Mouse (Mus musculus) NIH3T3 (cell line): ENCODE data around the gene Nup210l.

Source experiments
- DNase-seq: peaks from one replicate; pipeline ENCODE4 v3.0.0-alpha.2; 2012; ENCODE audit warnings: low read depth

Nup210l gene

DNA sequence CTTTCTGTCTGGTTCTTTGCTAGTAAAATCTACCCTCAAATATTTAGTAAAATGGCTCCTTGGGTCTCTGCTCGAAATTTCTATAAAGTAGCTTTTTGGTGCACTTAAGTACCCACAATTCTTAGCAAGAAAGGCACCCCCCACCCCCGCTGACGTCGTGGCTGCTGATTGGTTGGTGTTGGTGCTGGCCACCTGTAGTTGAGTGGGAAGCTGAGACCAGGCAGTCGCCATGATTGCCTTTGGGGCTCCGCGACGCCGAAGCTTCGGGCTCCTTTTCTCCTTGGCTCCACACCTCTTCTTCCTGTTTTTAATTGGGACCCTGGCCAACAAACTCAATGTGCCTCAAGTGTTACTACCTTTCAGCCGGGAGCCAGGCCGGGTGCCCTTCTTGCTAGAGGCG is at the start of gene Nup210l:
Gene Nup210l (plus strand): TSS at position 195 of the 400 bp plus-strand sequence.
- DNase-seq = no peak

DNA sequence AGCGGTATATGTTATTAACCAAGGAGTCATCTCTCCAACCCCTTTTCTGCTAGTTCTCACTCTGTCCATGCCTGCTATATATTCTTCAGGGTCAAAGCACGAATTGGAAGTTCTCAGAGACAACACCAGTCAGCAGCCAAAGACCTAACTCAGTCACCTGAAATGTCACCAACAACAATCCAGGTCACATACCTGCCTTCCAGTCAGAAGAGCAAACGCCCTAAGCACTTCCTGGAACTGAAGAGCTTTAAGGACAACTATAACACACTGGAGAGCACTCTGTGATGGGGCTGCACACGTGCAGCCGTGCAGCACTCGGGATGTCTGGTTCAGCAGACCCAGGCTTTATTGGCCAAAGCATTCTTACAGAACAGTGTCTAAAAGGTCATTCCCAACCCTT is 42.4 kb upstream of the Nup210l start:
- no peak for DNase-seq

DNA sequence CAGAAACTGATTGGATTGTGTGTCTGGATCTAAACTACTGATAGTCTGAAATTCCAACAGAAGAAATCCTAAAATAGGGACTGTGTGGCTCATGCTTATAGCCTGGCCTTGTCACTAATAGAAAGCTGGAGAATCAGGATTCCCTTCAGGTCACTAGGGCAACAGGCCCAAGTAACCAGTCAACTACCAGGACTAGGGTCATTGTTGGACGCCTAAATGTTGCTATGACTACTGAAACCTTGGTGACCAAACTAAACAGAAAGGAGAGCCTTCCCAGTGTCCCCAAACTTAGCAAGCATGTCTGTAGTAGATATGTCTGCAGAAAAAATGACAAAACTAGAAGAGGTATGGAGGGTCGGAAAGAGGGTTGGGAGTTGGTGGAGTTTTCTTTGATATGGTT is 41.4 kb upstream of the Nup210l start:
- no peak for DNase-seq

DNA sequence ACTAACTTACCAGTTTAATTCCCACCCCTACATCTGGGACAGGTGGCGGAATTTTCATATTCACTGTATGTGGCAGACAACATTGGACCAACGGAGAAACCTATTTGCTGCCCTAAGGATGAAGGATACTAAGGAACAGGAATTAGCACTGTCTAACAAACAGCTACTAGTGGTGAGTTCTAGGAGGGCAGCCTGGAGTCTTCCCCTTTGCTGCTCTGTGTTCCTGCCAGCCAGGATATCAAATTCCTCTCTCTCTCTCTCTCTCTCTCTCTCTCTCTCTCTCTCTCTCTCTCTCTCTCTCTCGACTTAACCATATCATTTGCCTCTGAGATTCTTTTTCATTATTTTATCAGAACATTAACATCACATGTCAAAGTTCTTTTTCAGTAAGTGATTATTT is 39.5 kb upstream of the Nup210l start:
- DNase-seq = no peak

DNA sequence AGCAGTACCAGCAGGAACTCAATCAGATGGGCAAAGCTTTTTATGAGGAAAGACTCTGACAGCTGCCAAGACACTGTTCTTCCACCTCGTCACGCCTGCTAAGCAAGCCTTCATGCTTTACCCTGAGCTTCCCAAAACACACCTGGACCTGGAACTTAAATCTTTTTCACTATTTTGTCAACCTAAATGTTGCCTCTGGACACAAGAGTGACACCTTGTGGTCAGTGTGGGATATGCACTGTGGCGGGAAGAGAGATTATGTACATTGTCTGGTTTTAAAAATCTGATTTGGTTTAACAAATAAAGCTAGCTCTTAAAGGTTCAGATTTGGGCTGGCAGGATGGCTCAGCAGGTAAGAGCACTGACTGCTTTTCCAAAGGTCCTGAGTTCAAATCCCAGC is 38.4 kb upstream of the Nup210l start:
- peak; percentile 83 for DNase-seq

DNA sequence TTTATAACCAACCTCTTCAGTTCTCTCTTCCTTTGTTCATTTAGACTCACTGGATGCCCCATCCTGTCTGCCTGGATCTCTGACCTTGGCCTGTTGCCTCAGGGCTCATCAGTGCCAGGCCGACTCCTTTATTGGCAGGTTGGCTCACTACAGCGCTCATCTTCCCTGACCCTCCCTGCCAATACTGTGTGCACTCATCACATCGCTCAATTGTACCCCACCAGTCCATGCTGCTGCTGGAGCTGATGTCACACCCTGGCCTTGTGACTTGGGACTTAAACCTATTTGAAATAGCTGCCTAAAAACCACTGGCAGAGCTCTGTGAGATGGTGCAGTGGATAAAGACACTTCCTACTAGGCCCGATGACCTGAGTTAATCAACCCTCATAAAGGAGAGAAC is 36.1 kb upstream of the Nup210l start:
- no peak for DNase-seq

DNA sequence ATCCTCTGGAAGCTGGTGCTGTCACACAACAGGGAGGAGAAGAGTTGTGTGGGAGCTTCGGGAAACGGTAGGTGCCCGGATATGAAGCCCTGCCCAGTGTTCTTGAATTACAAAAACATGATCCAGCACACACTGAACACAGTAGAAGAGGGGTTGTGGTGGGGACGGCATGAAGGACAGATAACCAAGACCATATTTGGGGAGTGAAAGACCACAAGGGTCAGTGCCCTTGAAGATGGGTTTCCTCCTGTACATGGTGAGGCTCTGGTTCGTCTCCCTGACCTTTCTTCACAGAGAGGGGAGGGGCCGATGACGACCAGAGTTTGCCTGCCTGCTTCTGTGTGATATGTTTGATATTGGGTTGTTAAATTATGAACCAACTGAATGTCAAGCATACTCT is 34.2 kb upstream of the Nup210l start:
- no peak for DNase-seq

DNA sequence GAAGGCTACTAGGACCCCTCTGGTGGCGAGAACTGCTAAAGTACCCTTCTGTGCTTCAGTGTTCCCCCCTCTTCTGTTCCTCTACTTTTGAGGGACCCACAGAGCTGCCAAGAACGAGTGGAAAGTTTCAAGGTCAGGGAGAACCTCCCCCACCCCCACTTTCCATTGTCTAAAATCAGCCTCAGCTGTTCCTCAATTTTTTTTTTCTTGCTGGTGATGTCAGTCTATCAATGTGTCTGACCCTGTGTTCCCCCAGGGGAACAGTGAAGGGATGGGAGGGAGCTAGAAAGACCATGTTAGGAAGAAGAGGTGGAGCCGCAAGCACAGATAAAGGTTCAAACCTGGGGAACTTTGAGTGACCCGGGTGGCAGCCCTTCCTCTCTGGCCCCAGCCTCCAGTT is 31.6 kb upstream of the Nup210l start, which contains the start of gene Tpm3:
Gene Tpm3 (plus strand): TSS at position 356 of the 400 bp plus-strand sequence.
- no peak for DNase-seq

DNA sequence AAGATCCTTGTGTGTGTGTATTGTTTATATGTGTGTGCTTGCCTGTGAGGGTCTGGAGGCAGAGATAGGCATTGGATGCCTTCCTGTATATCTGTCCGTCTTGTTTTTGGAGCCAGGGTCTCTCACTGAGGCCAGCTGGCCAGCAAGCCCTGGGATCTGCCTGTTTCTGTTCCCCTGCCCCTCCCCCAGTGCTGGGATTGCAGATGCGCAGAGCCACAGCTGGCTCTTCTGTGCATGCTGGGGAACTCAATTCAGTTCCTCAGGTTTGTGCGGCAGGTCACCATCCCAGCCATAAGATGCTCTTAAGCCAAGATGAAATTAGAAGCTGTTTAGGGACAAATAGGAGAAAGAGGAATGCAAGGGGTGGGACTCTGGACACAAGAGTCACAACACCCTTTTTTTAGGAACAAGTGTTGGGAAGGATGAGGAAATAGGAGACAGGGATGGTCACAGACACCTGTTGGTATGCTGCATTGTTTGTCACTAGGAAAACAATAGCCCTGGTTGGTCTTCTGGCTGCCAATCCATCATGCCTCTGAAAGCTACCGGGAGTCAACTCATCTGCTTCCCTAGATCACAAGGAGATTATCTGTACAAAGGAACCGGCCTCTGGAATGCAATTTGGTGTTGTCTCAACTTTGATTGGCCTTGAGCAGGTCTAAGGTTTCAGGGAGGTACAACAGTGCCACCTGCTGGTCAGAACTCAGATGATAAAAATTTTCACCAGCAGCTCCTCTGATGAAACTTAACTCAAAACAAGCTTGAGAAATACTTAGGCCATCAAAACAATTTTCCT is 26.8 kb upstream of the Nup210l start:
- peak; percentile 93 for DNase-seq

DNA sequence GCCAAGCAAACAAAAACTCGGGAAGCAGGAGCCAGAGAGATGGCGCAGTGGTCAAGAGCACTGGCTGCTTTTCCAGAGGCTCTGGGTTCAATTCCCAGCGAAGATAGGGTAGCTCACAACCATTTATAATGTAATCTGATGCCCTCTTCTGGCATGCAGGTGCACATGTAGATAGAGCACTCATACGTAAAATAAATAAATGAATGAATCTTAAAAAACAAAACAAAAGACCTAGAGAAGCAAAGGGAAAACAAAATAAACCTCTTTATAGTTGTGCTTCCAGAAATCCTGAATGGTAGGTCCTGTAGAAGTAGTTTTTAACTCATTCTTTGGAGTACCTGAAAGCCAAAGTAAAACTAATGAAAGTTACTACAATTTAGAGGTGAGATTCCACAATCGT is 25.7 kb upstream of the Nup210l start:
- no peak for DNase-seq

DNA sequence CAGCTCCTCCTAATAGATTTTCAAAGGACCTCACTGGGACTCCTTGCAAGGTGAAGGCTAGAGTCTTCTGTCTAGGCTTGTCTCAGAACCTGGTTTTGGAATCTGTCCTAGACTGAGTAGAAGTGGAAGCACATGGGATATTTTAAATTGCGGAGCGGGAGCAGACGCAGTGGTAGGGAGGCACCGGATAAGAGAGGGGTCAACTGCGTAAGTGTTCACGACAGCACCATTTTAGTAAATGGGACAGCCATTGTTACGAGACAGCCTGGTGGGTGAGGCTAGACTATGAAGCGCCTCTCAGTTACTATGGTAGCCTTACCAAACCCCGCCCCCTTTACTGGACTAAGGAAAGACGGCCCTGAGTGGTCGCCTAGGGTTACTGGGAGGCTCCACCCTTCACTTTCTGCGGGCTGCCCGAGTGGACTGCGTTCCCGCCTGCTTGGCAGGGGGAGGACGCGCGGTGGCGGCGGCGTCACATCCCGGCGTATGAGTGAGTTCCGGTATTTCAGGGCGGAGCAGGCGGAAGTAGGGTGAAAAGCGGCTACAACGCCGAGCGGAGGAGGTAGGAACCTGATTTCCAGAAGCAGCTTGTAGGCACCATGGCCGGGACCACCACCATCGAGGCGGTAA is 24.7 kb upstream of the Nup210l start:
- peak; percentile 98 for DNase-seq

DNA sequence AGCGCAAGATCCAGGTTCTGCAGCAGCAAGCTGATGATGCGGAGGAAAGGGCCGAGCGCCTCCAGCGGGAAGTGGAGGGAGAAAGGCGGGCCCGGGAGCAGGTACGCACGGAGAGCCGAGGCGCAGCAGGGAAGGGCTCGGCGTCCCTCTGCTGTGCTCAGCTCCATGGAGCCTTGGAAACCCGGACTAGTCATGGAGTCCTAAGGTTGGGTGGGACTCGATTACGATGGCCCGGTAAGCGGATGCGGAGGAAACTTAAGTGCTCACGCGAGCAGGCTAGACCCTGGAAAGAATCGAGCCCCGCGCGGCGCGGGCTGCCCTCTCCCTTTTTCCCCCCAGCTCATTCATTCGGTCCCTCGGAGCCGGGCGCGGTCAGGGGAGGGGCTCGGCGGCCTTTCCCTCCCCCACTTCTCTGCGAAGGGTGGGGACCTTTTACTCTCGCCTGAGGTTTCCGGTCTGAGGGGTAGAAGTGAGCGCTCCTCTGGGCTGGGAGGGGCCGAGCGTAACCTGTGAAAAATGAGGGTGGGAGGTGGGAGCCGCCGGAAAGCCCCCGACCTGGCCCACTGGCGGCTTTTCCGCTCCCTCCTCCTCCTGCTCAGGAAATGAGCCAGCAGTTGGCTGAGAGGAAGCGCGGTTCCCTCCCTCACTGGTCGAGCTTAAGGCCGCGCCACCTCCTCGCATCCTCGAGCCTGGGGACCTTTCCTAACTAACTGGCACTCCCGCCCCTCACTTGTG is 24.0 kb upstream of the Nup210l start:
- DNase-seq = peak; percentile 77

DNA sequence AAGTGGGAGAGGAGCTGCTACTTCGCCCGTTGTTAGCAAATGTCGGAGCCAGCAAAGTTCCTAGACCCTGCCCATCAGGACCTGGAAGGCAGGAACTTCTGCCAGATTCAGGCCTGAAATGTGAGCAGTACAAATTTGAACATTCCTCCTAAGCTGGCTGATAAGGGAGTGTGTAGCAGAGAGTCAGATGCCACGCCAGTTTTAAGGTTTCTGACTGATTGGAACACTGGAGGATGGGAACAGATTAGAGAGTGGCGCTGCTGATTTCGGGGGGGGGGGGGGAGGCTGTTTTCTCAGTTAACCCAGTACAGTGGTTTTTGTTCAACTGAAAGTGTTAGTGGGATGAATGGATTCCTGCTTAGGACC is 23.5 kb upstream of the Nup210l start:
- no peak for DNase-seq

DNA sequence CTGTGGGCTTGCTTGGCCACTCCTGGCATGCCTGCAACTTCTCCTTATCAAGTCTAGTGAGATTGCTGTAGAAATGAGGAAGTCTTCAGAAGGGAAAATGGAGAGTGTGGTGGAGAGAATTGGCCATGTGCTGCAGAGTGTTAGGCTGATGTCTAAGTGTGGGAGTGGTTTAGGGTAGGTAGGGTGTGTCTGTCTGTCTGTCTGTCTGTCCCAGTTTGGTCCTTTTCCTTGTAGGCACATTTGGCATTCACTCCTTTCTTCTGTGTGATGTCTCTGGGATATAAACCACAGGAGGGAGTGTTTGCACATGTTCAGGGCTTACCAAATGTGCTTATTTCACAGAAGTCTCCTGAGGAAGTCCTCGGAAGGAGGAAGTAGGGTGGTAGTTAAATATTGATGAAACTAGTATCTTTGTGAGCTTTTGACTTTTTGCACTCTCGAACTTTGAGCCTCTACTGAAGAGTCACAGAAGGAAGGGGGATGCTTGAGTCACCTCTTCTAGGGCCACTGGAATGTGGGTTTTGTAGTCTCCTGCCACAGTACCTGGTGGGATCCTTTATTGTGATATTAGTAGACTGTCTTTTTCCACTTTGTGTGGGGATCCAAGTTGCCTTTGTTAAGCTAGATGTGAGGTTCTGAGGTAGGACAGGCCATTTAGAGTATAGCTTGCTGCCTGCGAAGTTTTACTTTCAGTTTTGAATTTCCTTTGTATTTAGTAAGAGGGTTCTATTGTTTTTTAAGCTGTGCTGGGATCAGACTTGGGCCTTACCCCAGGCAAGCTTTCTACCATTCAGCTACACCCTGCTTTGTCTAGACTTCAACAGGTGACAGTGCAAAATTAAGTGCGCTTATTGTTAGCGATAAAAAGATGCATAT is 22.3 kb upstream of the Nup210l start:
- peak; percentile 41 for DNase-seq

DNA sequence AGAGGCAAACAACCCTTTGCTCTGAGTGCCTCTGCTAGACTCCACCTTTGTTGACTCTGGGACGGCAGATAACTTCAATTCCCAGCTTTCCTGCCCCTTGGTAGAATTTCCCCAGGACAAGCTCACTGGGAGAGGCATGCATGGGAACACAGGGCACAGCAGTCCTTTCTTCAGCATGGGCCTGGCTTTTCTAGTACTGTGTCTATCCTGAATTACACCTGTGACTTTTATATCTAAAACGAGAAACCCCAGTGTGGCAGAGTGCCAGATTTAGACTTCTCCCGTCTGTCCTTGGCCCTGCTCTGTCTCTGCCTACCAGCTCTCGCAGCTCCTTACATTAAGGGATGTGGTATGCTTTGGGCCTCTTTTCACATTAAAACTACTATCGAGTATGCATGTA is 20.9 kb upstream of the Nup210l start:
- no peak for DNase-seq

DNA sequence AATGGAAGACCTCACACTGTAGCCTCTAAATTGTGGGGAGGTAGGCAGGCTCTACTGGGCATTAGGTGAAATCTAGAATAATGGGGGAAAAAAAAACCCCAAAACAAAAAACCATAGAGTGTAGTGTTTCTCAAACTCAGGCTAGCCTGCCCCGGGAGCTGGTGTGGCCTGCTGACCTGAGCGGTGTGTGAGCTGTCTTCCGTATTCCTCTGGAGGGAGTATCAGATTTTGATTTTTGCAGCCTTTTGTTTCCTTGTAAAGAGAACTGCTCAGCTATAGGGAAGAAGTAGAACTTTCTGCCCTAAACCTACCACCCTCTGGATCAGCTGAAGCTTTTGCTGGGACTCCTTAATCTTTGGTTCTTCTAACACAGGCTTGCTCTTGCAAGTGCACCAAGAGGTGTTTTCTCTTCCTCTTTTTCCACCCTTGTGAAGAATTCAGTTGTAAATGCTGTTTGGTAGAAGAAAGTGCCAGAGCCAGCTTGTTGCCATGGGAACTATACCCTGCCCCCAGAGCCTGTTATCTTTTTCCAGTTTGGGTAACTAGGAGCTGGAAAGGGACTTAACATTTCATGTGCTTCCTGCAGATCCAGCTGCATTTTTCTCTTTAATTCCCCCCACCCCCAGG is 20.1 kb upstream of the Nup210l start:
- DNase-seq = peak; percentile 32

DNA sequence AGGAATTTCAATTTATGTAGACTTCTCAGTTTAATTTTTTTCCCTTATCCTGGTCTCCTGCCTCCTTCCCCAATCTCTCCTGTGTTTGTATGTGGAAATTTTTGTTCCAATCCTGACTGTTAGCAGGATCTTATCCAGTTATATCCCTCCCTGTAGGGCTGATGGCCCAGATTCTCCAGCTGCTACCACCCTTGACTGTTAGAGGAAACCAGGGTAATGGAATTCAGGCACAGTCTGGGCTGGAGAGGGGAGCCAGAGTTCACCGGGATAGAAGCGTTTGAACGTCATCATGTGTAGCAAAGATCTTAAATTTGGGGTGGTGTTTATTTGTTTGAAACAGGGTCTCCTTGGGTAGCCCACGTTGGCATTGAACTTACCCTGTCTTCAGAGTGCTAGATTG is 19.1 kb upstream of the Nup210l start:
- DNase-seq = peak; percentile 47

DNA sequence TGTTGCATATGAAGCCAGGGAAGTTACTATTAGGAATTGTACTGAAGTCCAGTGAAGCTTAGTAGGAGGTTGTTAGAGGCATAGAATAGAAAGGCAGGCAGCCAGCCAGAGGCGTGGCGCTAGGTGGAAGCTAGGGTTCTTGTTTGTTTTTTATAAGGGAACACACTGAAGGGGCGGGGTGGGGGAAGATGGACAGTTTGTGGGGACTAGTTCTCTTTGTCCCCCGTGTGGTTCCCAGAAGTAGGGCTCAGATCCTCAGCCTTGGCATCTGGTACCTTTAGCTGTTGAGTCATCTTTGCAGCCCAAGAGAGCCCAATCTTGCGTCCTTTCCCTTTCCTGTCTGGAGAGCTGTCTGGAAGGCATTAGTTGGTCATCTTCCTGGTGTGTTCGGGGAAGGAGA is 18.7 kb upstream of the Nup210l start:
- peak; percentile 57 for DNase-seq

DNA sequence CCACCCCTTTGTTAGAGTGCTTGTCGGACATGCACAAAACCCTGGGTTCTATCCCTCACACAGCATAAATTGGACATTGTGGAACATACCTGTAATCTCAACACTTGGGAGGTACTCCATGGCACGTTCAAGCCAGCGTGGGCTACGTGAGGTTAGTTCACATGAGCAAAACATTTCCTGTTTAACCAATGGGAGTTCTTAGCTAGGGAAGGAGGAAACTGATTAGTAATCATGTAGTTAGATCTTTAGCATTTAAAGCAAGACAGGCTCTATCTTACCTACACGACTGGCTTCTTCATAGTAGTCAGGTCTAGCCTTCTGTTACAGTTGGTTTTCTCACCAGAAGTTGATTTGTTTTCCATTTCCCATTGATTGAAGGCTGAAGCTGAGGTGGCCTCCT is 17.9 kb upstream of the Nup210l start:
- DNase-seq = no peak

DNA sequence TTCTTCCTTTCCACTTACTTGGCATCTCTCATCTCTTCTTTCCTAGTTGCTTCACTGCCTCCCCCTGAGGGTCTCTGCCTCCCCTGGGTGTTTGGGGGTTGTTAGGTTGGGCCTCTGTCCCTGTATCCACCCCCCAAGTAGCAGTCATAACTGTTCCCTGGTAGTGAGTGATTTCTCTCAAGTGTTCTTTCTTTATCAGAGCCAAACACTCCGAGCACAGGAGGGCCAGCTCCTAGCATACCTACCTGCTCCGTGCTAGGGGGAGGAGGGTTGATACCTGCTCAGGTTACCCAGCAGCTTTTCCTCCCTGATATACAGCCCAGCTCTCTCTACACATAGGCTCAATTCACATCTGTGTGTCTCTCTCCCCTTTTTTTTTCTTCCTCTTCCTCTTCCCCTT is 15.3 kb upstream of the Nup210l start:
- no peak for DNase-seq

DNA sequence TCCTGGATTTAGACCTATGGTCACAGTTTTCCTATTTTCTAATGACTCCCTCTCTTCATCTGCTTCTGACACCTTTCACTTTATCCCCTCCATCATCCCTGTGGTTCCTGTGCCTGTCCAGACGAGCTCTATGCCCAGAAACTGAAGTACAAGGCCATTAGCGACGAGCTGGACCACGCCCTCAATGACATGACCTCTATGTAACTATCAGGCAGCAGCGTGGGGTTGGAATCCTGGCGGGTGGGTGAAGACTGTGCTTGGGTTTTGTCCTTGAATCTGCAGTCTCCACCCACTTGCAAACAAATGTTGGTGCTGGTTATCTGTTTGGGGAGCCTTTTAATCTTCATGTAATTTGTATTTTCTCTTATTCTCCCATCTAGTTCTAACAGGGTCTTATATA is 13.0 kb upstream of the Nup210l start:
- no peak for DNase-seq

DNA sequence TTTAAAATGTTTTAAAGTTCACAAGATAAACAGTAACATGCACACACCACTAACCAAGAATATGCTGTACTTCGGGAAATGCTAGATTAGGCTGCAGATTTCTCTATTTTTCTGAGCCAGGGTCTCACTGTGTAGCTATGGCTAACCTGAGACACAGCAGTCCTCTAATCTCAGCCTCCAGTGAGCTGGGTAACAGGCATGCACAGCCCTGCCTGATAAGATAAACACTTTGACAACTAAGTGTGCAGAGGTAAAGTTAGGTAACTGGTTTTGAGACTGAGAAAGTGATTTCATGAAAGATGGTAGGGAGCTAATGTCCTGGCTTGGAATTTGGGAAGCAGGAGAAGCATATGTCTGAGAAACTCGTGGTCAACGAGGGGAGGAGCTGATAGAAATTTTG is 9.5 kb upstream of the Nup210l start:
- no peak for DNase-seq
